Mouse (Mus musculus) c-Kit-positive CD71-negative TER-119-negative erythroid progenitor cells, embryonic 14.5 days (primary cell): Measurements from ENCODE around the gene Pja2.
"Not testable (repeated sequence)": the region's sequence is repeated elsewhere in the genome, so short reads cannot be mapped to it uniquely, and the experiment has no call there.

Experiments
- DNase-seq: peaks from one replicate; pipeline ENCODE4 v3.0.0-alpha.2; 2013; ENCODE audit warnings: low read depth

The Pja2 gene

DNA sequence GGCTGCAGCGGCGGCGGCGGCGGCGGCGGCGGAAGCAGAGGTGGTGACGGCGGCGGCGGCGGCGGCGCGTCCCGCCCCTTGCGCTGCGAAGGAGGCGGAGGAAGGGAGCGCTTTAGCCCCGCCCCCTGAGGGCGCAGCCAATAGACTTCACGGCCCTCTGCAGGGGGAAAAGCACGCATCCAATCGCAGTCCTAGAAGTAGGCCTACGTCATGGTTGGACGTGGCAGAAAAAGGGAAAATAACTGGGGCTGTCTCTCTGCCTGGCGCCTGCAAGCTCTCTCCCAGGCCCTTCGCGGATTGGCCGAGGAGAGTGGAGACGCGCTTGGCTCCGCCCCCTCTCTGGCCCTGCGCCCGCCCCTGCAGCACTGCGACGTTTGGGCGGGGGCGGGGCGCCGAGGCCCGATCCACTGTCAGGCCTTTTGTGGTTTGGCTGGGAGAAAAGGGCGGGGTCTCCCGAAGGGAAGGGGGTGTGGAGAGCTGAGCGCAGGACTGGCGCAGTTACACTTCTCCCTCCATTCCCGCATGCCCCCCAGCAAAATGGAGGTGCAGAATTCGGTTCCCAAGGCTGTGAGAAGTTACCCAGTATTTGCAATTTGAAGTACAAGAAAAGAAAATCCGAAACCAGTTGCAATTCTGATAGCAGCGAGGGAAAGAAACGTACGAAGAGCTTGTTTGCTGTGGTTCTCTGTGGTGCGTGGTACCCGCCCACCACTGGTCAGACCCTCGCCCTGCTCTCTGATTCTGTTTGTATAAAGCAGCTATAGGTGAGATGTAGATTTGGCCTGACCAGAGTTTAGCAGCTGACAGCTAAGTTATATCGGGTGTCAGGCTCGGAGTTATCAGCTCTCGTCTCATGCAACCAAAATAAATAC lies at the start of gene Pja2:
Pja2 (minus strand) TSS at position 19 of the 872 bp plus-strand sequence.
- peak; percentile 94 for DNase-seq

DNA sequence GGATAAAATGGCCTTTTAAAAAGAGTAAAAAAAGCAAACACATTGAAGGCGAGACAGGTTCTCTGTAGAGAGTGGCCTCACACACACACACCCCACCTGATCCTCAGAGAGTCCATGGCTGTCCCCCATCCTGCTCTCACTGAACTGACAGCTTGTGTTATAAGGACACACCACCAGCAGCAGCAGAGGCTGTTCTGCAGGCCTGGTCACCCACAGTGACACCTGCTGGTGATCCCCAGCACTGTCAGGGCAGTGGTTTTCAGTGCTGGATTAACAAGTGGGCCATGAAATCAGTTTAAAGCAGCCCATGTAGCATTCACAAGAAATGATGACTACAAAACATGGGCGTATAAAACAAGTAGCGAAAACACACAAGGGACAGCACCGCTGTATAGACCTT lies 43.6 kb upstream of the Pja2 start:
- peak; percentile 22 for DNase-seq

DNA sequence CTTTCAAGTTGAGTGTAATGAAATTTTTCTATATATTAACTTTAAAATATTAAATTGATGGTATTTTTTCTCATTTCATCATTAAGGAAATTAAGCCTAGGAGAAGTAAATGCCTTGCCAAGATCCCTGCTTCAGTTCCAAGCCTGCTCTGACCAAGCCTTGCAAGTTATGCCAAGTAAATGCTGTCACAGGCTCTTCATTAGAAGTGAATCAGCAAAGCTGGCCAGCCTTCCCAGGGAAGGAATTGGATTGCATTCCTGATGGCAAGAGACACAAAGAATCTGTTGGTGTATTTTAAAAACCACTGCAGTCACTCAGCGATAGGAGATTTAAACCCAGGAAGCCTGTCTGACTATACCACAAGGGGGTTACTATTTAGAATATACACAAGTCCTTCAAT lies 32.0 kb upstream of the Pja2 start:
- no peak for DNase-seq

DNA sequence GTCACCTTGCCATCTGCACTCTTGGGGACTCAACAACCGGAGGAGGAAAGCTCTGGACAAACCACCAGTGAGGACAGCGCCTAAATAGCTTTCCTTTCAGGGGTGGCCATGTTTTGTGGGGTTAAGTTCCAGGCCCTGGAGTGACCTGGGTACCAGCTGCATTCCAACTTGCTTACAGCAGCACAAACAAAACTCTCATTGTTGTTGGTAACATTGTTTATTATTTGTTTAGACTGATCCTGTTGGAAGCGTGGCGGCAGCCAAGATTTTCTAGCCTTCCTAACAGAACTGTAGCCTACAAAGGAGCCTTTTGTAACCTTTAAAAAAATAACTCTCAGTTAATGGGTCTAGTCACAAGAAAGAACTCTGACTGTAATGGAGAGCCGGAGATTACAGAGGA lies 30.9 kb upstream of the Pja2 start:
- no peak for DNase-seq

DNA sequence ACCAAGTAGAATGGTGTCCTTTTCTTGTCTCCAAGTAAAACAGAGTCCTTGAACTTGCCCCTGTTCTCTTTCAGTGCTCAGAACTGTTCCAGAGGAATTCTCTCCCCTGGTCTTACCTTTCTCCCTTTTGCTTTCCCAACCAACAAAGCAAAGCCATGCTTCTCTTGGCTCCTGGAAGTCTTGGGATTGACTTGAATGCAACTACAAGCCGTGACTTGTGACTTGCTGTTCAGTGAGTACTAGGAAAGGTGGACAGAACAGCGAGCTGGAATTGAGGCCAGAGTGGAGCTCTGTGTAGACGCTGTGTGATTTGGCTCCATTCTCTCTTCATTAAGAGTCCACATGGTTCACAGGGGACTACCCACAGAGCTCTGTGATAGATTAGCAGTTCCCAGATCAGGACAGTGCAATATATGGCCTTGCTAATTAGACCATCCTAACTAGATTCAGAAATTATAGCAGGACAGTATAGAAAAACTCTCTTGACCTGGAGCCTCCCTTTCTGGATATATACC lies 30.3 kb upstream of the Pja2 start:
- DNase-seq: no peak

DNA sequence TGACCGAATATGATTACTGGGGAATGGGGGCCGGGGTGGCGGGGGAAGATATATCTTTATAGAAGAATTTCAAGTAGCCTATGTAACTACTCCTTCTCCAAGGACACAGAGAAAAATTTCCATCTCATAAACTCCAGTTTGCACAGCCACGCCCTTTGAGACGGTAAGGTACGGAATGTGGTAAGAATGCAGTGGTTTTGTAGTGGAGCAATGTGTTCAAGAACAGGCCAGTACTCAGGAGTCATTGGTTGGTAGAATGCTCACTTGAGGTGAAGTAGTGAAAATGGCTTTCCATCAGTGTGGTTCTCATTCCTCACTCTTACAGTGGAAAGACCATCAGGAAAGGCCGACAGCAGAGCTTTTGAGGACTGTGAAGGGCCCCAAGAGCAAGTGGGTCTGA lies 22.2 kb upstream of the Pja2 start:
- DNase-seq: no peak

DNA sequence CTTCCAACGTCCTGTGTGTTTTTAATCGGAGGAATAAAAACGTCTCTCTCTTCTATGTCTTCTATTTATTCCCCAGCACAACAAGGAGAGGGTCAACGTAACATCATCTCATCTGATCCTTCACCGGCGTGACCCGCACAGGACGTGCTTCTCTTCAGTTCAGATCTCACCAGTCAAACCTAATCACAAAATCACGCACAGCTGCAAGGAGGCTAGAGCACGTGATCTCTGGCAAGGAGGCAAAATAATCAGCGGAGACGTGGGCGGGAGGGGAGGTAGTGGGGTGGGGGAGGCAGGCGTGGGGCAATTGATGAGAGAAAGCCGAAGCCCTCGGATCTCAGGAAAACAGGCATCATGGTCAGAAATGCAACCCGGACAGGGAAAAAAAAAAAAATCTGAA lies 14.4 kb upstream of the Pja2 start:
- DNase-seq: no peak

DNA sequence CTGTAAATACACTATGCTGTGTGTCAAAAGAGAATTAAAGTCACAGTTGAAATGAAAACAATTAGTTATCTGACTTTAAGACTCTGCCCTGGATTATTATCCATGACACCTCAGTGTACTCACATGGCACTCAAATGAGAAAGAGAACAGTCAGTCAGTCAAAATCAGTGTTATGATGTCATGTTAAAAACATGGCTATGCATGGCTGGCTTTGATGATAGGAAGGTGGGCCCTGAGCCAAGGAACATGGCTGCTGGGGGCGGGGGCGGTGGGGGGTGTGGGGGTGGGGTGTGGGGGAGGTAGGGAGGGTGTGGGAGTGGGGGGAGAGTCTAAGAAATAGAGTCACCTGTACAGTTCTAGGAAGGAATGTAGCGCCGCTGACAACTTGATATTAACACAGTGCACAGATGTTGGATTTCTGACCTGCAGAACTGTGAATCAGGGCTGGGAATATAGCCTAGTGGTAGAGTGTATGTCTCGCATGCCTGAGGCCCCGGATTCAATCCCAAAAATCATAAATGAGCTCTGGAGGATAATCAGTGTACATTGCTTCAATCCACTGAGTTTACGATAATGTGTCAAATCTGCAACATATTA lies 13.0 kb upstream of the Pja2 start:
- no peak for DNase-seq

DNA sequence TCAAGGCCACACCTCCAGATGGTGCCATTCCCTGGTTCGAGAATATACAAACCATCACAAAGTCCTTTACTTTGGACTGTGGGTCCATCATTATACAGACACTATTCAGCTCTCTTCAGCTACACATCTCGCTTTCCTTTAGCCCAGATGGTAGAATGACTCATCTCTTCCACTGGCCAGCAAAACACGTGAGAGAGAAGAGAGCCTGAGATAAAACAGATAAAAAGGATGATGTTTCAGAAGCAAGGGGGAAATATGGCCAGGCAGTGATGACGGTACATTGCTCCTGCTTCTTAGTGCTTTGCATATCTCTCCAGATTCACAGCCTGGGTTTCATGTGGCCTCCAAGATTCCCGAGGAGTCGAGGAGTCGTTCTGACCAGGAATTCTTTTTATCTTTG lies 10.0 kb upstream of the Pja2 start:
- DNase-seq: no peak

DNA sequence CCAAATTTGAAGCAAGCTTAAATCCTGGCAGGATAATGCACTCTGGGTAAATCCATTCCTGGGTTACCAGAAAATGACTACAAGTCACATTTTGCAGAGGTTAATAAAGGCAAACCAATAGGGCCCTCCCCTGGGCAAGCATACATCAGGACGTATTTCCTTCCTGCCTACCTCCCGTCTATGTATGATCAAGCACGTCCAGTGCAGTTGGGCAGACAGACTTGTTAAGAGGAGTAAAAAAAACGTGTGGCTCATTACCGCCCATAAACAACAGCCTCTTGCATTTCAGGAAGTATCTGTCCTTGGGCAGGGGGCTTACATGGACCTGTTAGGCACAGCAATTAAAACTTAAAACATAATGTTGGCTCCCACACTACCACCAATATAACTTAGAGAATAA lies 8.0 kb upstream of the Pja2 start:
- DNase-seq: no peak

DNA sequence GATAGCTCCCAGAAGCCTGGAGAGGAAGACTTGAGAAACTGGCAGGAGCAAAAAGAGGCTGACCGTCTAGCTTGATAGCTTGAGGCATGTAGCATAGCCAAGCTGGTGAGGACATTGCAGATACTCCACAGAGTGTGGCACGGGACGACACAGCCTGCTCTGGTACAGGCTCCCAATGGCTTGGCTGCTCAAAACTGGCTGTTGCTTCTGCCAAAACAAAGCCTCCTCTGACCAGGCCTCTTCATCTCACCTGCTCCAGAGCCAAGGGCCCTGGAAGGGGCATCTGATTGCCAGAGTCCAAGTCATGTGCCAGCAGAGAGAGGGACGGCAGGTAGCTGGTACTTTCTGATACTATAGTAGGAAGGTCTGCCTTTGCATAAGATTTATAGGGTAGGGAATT lies 5.5 kb upstream of the Pja2 start:
- DNase-seq: no peak

DNA sequence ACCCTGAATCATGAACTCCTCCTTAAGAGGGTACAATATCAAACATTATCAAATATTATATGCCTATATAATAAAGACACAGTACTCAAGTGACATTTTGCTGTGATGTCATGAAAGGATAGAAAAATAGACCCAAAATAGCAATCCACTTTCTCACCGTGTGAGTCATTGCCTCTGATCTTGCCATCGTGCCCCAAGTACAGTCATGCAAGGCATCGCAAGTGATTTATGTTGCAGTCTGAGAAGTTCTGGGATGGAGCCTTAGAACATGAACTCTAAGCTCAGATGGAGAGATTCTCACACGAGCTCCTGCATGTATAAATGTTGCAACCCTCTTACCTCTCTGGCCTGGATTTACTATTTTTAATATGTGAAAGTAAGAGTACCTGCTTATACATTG lies 2.2 kb upstream of the Pja2 start:
- no peak for DNase-seq

DNA sequence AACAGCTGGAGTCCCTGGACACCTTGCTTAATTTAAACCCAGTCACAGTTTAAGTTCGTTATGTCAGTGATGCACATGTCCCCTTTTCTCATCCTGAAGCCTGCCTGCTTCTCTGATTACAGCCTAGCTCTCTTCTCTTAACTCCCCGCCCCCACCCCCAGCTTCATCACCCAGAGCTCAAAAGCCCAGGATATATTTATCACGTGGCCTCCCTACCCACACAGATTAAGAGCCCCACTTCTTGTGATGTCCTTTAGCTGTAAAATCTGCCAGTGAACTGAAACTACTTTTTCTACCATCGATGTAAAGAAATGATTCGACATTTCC lies 1.0 kb upstream of the Pja2 start:
- DNase-seq: no peak

DNA sequence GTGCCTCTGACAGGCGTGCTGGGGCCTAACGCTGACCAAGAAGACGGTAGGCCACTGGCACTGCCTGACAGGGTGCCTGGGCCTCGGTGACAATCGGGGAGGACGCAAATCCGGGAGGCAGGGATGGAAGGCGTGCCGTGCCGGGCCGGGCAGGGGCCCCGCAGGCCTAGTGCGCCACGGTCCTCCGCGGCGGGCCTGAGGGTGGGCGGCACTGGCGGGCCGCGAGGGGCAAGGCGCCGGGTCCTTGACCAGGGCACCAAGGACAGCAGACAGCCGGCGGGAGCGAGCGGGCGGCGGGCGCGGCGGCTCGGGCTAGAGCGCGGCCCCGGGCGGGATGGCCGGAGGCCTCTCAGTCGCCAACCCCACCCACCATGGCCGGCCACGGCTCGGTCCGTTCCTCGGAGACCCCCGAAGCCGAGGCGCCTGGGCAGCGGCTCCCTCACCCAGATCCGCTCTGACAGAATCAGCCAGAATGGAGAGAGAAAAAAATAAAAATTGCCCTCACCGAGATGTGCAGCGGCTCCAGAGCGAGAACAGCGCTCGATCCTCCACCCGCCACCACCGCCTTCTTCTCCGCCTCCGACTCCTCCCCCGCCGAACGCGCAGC lies 322 bp downstream of the Pja2 start:
- no peak for DNase-seq

DNA sequence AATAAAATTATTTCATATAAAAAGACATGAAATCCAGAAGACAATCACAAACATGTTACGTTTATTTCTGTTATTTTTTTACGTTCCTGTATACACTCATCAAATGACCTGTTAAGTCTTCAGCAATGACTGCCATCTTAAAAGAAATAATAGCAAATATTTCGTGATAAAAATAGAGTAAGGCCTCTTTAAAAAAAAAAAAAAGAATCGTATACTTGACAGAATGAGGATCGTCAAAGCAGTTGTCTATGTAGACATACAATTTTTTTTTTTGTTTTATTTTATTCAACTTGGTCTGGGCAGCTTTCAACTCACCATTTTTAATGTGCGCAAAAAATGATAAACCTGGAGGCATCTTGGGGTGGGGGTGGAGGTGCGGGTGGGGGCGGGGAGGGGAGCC lies 831 bp downstream of the Pja2 start:
- DNase-seq: no peak

DNA sequence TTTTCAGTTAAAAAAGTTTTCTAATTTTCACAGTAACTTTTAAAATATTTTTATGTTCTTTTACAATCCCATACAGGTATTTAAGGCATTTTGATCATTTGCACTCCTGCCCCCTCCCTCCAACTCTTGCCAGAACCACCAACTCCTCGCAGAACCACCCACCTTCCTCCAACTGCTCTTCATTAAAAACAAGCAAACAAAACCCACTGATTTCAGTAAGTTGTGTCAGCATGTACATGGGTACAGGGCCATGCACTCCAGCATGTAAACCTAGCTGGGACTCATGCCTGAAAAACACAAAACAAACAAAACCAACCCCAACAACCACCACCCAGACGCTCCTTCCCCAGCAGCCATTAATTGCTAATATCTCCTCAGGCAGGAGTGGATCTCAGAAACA lies 7.2 kb downstream of the Pja2 start:
- DNase-seq: no peak

DNA sequence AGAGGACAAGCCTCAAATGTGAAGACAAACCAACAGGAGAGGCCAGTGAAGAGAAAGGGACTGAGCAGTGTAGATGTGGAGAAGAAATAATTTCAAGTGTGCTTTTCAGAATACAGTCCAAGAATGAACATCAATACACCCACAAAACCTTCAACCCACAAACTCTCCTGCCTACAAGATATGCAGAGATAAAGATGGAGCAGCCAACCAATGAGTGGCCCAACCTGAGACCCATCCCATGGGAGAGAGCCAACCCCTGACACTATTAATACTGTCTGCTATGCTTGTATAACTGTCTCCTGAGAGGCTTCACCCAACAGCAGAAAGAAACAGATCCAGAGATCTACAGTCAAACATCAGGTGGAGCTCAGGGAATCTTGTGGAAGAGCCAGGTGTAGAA lies 16.3 kb downstream of the Pja2 start:
- DNase-seq: no peak

DNA sequence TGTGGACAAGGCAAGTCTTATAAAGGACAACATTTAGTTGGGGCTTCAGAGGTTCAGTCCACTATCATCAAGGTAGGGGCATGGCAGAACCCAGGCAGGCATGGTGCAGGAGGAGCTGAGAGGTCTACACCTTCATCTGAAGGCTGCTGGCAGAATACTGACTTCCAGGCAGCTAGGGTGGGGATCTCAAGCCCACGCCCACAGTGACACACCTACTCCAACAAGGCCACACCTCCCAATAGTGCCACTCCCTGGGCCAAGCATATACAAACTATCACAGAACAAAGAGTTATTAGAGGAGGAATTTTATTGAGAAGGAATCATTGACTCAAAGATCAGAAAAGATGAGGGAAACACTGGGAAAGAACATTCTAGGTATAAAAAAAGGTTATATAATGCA lies 17.2 kb downstream of the Pja2 start:
- DNase-seq: not testable (repeated sequence)

DNA sequence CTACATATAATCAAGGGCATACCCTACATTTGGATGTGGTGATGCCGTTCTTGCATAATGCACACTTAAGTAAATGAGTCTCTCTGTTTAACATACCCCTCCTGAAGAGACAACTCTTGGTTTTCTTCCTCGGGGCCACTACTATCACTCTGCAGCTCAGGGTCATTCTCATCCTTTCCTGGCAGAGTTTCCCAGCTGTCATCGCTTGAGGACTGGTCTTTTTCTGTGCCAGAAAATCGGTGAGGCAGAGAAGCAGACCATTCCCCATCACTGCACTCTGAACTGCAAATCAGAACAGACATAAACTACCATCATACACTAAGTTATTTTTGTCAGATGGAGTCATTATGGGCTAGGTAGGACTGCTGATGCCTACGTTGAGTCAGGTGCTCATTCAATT lies 34.1 kb downstream of the Pja2 start:
- no peak for DNase-seq

DNA sequence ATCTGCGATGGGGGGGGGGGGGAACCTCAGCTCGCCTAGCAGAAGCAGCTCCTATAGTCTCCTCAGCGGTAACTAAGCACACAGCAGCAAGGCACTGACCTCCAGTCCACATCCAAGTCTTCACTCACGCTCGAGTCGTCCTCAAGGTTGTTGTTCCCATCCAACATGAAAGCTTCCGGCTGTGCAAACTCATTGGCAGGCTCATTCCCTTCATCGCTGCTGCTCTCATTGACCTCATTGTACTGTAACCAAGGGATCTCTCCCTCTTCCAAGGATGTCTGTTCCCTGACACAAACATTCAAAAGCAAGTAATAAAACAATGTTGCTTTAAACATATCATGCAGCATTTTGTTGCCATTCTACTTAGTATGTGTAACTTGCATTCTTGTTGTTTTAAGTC lies 39.0 kb downstream of the Pja2 start:
- no peak for DNase-seq

DNA sequence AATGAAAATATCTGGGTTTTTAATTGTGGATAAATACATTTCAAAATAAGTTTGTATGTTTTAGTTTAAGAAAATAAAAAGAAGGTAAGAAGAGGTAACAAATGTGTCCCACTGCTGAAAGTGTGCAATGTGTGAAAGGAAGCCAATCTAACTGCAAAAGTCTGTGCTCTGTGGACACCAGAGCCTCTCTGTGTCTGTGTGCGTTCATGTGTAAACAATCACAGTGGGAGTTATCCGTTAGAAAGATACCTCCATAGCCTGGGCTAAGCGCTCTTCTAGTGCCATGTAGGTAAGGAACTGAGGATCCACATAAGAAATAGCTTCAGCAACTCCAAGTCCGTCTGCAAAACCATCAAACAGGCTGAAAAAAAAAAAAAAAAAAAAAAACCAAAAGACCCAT lies 42.0 kb downstream of the Pja2 start:
- no peak for DNase-seq

DNA sequence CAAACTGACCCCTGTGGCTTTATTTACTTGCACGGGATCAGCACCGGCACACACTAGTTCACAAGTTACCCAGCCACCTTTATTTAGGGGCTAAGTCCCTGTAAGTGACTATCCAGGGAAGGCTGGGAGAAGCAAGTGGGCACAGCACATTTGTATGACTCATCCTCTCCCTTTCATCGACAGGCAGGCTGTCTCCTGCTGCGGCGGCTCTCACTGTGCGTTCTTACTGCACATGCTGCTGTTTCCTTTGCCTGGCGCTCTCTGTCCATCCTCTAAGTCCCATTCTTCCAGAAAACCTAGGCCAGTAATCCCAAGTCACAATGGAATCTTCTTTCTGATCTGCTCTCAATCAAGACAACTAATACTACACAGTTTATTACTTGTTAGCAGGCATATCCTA lies 43.7 kb downstream of the Pja2 start:
- no peak for DNase-seq

DNA sequence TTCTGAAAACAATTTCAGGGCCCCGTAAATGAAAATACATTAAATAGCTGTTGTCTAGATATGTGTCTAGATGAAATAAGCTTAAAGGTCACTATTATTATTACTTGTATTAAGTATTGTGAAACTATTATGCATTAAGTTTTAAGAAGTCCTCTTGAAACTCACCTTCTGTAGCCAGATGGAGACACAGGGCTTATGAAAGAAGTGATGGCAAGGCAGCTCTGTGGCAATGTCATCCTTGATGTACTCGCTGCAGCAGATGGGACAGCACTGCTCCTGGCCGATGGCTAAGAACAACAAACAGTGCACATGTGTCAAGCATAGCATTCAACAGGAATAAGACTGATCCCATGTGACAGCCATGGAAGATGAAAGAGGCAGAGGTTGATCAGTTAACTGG lies 44.9 kb downstream of the Pja2 start:
- no peak for DNase-seq
